Mouse (Mus musculus): ENCODE data around the gene Scamp1. TPM values are rescaled to one million over a fixed set of nuclear protein-coding genes. Genes with fewer than 3 reads are reported as not detected.

Scamp1 gene
- polyA plus RNA-seq, 1 experiment, result not detected

DNA sequence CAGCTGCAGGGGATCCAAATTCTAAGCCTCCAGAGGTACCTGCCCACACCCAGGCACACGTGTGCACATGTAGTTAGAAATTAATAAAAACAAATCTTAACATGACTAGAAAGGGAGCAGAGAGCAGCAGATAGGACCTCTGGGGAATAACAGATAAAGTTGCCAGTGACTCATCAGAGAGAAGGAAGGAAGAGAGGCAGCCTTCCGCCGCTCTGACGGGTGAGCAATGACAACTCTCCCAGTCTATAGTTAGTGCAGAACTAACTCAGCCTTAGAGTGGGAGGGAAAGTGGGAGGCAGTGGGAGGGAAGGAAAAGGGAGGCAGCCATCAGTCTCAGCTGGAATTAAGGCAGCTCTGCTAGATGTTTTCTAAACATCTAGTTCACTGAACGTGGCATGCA lies 21.7 kb downstream of the Scamp1 start:
- 44% methylated on average over 5 of the region's 5 CpGs for WGBS
- H3K4me1 ChIP-seq (ENCODE audit: control insufficient read depth, insufficient read depth, low read length), result peaks cover 18% of the 10 kb centered on the region
- TF ChIP-seq CTCF (IDR thresholded peaks at IDR 0.05; ENCODE audit: insufficient read depth, low read depth, low read length) (no peak), POLR2A (IDR thresholded peaks at IDR 0.05; ENCODE audit: insufficient read depth, low read depth, low read length) (no peak)
- H3K4me3 ChIP-seq (ENCODE audit: insufficient read depth, low read depth, low read length), result no peak overlapping the region
- no peak overlapping the region for H3K27ac ChIP-seq (ENCODE audit: insufficient read depth, low read depth, low read length)

DNA sequence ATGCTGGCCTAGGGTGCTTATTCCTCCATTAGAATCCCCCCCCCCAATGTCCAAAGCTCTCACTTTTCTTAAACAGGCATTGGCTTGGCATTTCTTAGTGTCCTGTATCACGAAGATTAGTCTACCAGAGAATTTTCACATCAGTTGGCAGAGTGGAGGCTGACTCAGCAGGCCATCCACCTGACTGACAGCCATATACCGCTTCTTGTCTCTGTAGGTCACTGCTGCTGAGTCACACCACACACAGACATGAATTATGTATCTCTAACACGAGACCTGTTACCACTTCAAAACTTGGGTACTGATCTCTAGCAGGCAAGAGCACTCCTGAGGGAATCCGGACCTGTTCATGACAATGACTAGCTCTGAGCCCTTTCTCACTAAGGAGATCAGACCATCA lies 23.1 kb downstream of the Scamp1 start:
- 64% methylated on average over 4 of the region's 4 CpGs for WGBS
- Histone ChIP-seq H3K4me1 (ENCODE audit: control insufficient read depth, insufficient read depth, low read length) (peaks cover 15% of the 10 kb centered on the region), H3K4me3 (ENCODE audit: insufficient read depth, low read depth, low read length) (no peak overlapping the region), H3K27ac (ENCODE audit: insufficient read depth, low read depth, low read length) (no peak overlapping the region)
- TF ChIP-seq POLR2A (IDR thresholded peaks at IDR 0.05; ENCODE audit: insufficient read depth, low read depth, low read length), result no peak
- no peak for TF ChIP-seq CTCF (IDR thresholded peaks at IDR 0.05; ENCODE audit: insufficient read depth, low read depth, low read length)

DNA sequence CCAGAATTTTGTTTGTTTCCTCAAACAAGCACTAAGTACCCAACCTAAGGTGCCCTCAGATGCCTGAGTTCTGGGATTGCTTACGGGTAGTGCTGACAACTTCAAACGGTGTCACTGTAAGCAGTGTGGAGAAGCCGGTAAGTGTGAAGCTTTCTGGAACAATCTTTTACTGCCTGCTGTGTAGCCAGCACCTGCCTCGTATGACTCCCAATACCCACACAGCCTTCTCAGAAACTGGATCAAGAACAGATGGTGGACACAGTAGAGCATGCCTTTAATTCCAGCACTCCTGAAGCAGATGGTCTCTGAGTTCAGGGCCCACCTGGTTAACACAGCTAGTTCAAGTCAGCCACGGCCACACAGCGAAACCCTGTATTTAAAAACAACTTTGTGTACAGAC lies 24.0 kb downstream of the Scamp1 start:
- Histone ChIP-seq H3K4me1 (ENCODE audit: control insufficient read depth, insufficient read depth, low read length) (peaks cover 12% of the 10 kb centered on the region), H3K27ac (ENCODE audit: insufficient read depth, low read depth, low read length) (no peak overlapping the region), H3K4me3 (ENCODE audit: insufficient read depth, low read depth, low read length) (no peak overlapping the region)
- 52% methylated on average over 6 of the region's 6 CpGs for WGBS
- TF ChIP-seq CTCF (IDR thresholded peaks at IDR 0.05; ENCODE audit: insufficient read depth, low read depth, low read length) (no peak), POLR2A (IDR thresholded peaks at IDR 0.05; ENCODE audit: insufficient read depth, low read depth, low read length) (no peak)

DNA sequence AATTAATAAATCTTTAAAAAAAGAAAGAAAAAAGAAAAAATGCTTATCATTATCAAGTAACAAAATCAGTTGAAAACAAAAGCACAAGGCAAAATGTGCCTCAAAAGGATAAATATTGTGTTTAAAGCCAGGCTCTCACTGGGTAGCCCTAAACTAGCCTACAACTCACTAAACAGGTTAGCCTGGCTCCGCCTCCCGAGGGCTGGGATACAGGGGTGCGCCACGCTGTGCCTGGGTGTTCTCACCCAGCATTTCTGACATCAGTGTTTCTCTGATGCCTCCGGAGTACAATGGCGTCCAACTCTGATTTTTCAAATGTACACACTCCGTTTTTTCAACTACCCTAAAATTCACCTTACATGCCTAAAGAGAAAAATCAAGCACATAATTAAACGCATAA lies 24.7 kb downstream of the Scamp1 start:
- Histone ChIP-seq H3K27ac (ENCODE audit: insufficient read depth, low read depth, low read length) (no peak overlapping the region), H3K4me3 (ENCODE audit: insufficient read depth, low read depth, low read length) (no peak overlapping the region), H3K4me1 (ENCODE audit: control insufficient read depth, insufficient read depth, low read length) (peaks cover 12% of the 10 kb centered on the region; the same call in 1 of the 2 replicates)
- WGBS, result 79% methylated on average over 8 of the region's 8 CpGs
- TF ChIP-seq POLR2A (IDR thresholded peaks at IDR 0.05; ENCODE audit: insufficient read depth, low read depth, low read length) (no peak), CTCF (IDR thresholded peaks at IDR 0.05; ENCODE audit: insufficient read depth, low read depth, low read length) (no peak)

DNA sequence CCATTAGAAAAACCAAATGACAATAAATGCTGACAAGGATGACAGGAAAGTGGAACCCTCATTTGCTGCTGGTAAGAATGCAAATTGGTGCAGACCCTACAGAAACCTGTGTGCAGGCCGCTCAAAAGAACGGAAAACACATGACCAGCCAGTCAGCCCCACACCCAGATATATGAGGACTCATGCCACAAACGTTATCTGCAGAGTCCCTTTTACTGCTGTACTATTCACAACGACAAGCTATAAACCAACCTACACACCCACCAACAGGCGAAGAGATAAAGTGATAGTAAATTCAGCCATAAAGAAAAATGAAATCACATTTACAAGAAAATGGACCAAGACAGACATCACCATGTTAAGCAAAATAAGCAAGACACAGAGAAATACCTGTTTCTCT lies 26.4 kb downstream of the Scamp1 start:
- peaks cover 9% of the 10 kb centered on the region; the same call in 1 of the 2 replicates for H3K4me1 ChIP-seq (ENCODE audit: control insufficient read depth, insufficient read depth, low read length)
- TF ChIP-seq CTCF (IDR thresholded peaks at IDR 0.05; ENCODE audit: insufficient read depth, low read depth, low read length) (no peak), POLR2A (IDR thresholded peaks at IDR 0.05; ENCODE audit: insufficient read depth, low read depth, low read length) (no peak)
- WGBS, result 70% methylated on average over 5 of the region's 5 CpGs
- H3K4me3 ChIP-seq (ENCODE audit: insufficient read depth, low read depth, low read length), result no peak overlapping the region
- no peak overlapping the region for H3K27ac ChIP-seq (ENCODE audit: insufficient read depth, low read depth, low read length)

DNA sequence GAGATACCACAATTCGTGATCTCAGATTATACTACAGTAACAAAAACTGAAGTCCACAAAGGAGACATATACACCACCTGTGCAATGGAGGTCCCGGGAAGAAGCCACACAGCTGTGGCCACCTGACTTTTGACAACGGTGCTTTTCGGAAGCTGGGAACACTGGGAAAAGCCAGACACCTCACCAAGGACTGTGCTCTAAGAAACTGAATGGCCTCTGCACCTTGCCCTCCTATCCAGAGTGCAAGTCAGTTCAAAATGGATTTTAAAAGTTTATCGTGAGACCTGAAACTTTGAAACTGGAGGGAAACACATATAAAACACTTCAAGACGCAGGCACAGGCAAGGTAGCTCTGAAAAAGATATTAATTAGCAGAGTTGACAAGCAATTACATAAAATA lies 27.1 kb downstream of the Scamp1 start:
- Histone ChIP-seq H3K27ac (ENCODE audit: insufficient read depth, low read depth, low read length) (no peak overlapping the region), H3K4me1 (ENCODE audit: control insufficient read depth, insufficient read depth, low read length) (peaks cover 5% of the 10 kb centered on the region; the same call in 1 of the 2 replicates), H3K4me3 (ENCODE audit: insufficient read depth, low read depth, low read length) (no peak overlapping the region)
- WGBS, result 79% methylated on average over 6 of the region's 6 CpGs
- no peak for TF ChIP-seq POLR2A (IDR thresholded peaks at IDR 0.05; ENCODE audit: insufficient read depth, low read depth, low read length)
- TF ChIP-seq CTCF (IDR thresholded peaks at IDR 0.05; ENCODE audit: insufficient read depth, low read depth, low read length), result no peak

DNA sequence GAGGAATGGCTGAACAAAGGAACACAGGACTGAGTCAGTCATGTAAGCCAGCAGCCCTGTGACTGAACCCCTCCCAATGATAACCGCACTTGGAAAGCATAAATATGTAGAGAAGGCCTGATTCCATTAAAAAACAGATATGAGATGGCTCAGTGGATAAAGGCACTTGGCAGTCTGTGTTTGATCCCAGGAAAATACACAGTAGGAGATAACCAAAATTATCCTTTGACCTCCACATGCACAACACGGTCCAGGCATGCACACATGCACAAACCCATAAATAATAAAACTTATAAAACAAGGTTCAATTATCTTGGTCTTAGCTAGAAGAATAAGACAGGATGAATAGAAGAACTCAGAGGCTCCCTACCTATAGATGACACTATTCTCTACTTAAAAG lies 27.9 kb downstream of the Scamp1 start:
- Histone ChIP-seq H3K27ac (ENCODE audit: insufficient read depth, low read depth, low read length) (no peak overlapping the region), H3K4me1 (ENCODE audit: control insufficient read depth, insufficient read depth, low read length) (peaks cover 4% of the 10 kb centered on the region; the same call in 1 of the 2 replicates), H3K4me3 (ENCODE audit: insufficient read depth, low read depth, low read length) (no peak overlapping the region)
- no peak for TF ChIP-seq CTCF (IDR thresholded peaks at IDR 0.05; ENCODE audit: insufficient read depth, low read depth, low read length)
- WGBS, result 54% methylated on average over 2 of the region's 2 CpGs

DNA sequence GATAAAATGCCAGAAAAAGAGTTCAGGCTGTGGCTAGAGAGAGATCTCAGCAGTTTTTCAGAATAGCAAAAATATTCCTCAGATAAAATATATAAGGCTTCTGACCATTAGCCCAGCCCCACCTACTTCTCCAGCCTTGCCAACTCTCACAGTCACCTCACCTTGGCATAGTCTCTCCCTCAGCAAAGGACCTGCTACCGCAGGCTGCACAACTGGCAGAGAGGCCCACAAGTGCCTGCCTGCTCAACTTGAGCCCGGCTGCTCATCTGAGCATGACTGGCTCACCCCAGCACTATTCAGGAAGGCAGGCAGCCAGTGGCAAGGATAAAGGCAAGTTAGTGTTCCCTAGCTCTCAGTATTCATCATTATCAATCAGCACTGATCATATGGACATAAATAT lies 30.5 kb downstream of the Scamp1 start:
- Histone ChIP-seq H3K4me3 (ENCODE audit: insufficient read depth, low read depth, low read length) (no peak overlapping the region), H3K4me1 (ENCODE audit: control insufficient read depth, insufficient read depth, low read length) (peaks cover 7% of the 10 kb centered on the region; the same call in 1 of the 2 replicates), H3K27ac (ENCODE audit: insufficient read depth, low read depth, low read length) (no peak overlapping the region)
- WGBS, result 87% methylated on average over 2 of the region's 2 CpGs
- TF ChIP-seq CTCF (IDR thresholded peaks at IDR 0.05; ENCODE audit: insufficient read depth, low read depth, low read length), result no peak
- TF ChIP-seq POLR2A (IDR thresholded peaks at IDR 0.05; ENCODE audit: insufficient read depth, low read depth, low read length), result no peak

DNA sequence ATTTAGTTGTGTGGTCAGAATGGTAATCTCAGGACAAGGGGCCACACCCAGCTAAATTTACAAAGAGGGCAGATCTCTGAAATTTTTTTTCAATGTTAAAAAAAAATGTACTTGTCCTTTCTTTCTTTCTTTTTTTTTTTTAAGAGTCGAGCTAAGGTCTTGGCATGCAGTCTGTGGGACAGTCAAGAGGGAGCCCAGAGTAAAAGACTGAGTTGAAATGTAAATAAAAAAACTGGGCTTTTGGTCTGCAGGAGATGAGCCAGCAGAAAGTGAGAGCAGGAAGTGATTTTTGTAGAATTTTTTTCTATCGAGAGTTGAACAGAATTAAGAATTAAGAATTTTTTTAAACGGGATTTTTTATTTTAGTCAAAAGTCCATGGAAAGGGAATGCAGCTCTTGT lies 31.4 kb downstream of the Scamp1 start:
- H3K4me1 ChIP-seq (ENCODE audit: control insufficient read depth, insufficient read depth, low read length), result peaks cover 7% of the 10 kb centered on the region; the same call in 1 of the 2 replicates
- no peak overlapping the region for H3K27ac ChIP-seq (ENCODE audit: insufficient read depth, low read depth, low read length)
- 78% methylated on average over 3 of the region's 3 CpGs for WGBS
- H3K4me3 ChIP-seq (ENCODE audit: insufficient read depth, low read depth, low read length), result no peak overlapping the region
- TF ChIP-seq POLR2A (IDR thresholded peaks at IDR 0.05; ENCODE audit: insufficient read depth, low read depth, low read length), result no peak
- TF ChIP-seq CTCF (IDR thresholded peaks at IDR 0.05; ENCODE audit: insufficient read depth, low read depth, low read length), result no peak

DNA sequence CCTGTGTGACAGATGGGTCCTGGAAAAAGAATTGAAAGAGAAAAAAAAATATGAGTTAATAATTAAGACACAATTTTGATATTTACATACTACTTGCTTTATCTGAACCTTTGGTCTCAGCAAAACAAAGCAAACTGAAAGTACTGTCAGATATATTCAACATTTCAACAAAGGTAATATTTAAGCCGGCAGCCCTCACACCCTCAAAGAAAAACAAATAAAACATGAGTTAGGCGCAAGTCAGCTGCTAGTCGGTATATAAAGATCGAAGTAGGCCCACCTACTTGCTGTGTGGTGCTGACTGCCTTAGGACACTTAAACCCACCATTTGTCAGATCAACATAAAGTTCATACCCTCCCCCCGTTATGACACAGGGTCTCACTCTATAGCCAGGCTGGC lies 32.6 kb downstream of the Scamp1 start:
- Histone ChIP-seq H3K27ac (ENCODE audit: insufficient read depth, low read depth, low read length) (no peak overlapping the region), H3K4me1 (ENCODE audit: control insufficient read depth, insufficient read depth, low read length) (peaks cover 4% of the 10 kb centered on the region; the same call in 1 of the 2 replicates), H3K4me3 (ENCODE audit: insufficient read depth, low read depth, low read length) (no peak overlapping the region)
- no peak for TF ChIP-seq POLR2A (IDR thresholded peaks at IDR 0.05; ENCODE audit: insufficient read depth, low read depth, low read length)
- no peak for TF ChIP-seq CTCF (IDR thresholded peaks at IDR 0.05; ENCODE audit: insufficient read depth, low read depth, low read length)
- 60% methylated on average over 5 of the region's 5 CpGs for WGBS

Data from olfactory bulb, adult 2 months (tissue).